Mouse (Mus musculus) heart, postnatal 0 days (tissue): Measurements from ENCODE around the gene 4921507P07Rik.

Source experiments
- CTCF ChIP-seq: IDR thresholded peaks from 2 replicates; pipeline ENCODE4 v1.5.1; 2016; ENCODE audit warnings: antibody characterized with exemption, control low read depth, low read depth
- EP300 ChIP-seq: IDR thresholded peaks from 2 replicates; pipeline ENCODE4 v1.6.1; 2016; ENCODE audit warnings: antibody characterized with exemption, low read depth

- no peak for TF ChIP-seq CTCF
- no peak for TF ChIP-seq EP300
Observed at GRCm38 (mm10) chr6:50542535-50542934, 53.9 kb downstream of the 4921507P07Rik start.
